Mouse (Mus musculus): ENCODE data around the gene Tmem141. TPM values are rescaled to one million over a fixed set of nuclear protein-coding genes. Genes with fewer than 3 reads are reported as not detected.

Tmem141 gene
- 20.3 and 20.4 TPM in 2 replicates for polyA plus RNA-seq (2015; fragmentation: Nextera tagmentation; extraction: Ambion mirVana)

DNA sequence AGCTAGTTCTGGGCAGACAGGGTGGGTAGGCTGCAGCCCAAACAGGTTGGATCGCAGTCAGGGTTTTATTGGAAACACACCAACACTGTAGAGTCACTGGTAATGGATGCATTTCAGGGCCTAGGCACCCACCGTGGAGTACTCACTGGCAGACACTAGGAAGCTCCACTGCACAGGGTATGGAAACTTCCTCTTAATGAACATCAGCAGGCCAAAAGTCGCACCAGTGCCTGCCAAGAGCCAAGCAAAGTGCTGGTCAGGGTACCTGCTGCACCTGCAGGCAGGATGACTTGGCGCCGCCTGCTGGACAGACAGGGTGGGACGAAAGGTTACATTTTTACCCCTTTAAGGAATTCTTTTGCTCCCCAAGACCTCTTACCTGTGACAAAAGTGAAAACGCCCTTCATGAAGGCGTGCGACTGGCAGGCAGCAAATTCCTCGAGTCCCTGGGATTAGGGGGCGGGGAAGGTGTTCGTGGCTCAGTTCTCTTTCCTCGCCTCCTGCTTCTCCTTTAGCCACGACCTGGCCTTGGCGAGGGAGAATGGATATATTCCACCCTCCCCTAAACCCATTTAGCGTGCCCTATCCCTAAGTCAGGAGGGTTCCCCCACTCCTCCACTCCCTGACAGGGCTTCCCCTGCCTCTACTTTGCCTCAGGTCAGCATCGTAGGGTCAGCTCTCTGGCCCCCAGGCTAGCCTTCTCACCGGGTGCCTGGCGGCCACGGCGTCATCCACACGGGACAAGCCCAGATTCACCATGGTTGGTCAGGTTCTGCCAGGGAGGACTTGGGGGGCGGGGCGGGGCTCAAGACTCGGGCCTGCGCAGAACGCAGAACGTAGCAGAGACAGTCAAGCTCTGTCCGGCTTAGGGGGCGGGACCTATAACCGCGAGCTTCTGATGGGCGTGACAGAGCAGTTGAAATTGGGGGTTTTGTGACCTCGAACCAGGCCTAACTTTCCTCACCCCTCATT is at the start of gene Tmem141:
Gene Tmem141, minus strand, starts transcription at position 777 of the 972 bp plus-strand sequence.
- peak within 1 kb of the TSS; percentile 75 for H3K4me2 ChIP-seq
- H3K27ac ChIP-seq (replicated peaks), result peak within 1 kb of the TSS; percentile 31; the same call in 1 of the 2 replicates
- no peaks in the 10 kb centered on the region for H3K36me3 ChIP-seq
- no peaks in the 10 kb centered on the region for H3K9me3 ChIP-seq
- H3K27me3 ChIP-seq (replicated peaks), result peaks cover 39% of the 10 kb centered on the region
- WGBS, result 7% methylated on average over 34 of the region's 34 CpGs
- H3K4me1 ChIP-seq, result peaks cover 14% of the 10 kb centered on the region
- ATAC-seq (ENCODE audit: extremely low read depth, insufficient number of reproducible peaks, low FRiP score, low TSS enrichment), result peak; percentile 82
- H3K9ac ChIP-seq, result peak within 1 kb of the TSS; percentile 71
- peak within 1 kb of the TSS; percentile 54 for H3K4me3 ChIP-seq

- WGBS, result 53% methylated on average over 1 of the region's 1 CpGs
- Histone ChIP-seq H3K4me3 (no peak overlapping the region), H3K4me2 (no peak overlapping the region), H3K4me1 (no peaks in the 10 kb centered on the region), H3K27me3 (replicated peaks) (peaks cover 5% of the 10 kb centered on the region; the same call in 1 of the 2 replicates), H3K9me3 (no peaks in the 10 kb centered on the region), H3K9ac (no peak overlapping the region), H3K27ac (replicated peaks) (no peak overlapping the region), H3K36me3 (no peaks in the 10 kb centered on the region)
- no peak for ATAC-seq (ENCODE audit: extremely low read depth, insufficient number of reproducible peaks, low FRiP score, low TSS enrichment)
These were observed 44.7 kb upstream of the Tmem141 start for GRCm38 (mm10) chr2:25666516-25666915.

DNA sequence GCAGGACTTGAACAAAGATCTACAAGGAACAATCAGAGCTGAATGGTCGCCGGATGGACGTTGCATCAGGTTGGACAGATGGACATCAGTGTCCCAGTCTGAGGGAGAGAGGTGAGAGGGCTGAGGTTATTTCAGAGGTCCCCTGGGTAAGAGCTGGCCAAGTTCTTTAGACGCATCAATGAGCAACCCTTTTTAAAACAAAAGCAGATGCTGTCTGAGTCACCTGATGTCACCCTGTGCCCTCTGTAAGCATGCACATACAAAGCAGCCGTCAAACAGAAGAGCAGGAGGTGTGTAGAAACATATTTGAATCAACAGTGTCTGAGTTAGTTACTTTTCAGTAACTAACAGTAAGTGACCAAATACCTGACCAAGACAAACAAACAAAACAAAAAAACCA is 42.3 kb upstream of the Tmem141 start:
- Histone ChIP-seq H3K4me2 (no peak overlapping the region), H3K9me3 (no peaks in the 10 kb centered on the region), H3K27me3 (replicated peaks) (peaks cover 5% of the 10 kb centered on the region; the same call in 1 of the 2 replicates), H3K4me3 (no peak overlapping the region), H3K36me3 (no peaks in the 10 kb centered on the region), H3K4me1 (no peaks in the 10 kb centered on the region), H3K27ac (replicated peaks) (no peak overlapping the region), H3K9ac (no peak overlapping the region)
- ATAC-seq (ENCODE audit: extremely low read depth, insufficient number of reproducible peaks, low FRiP score, low TSS enrichment), result no peak
- WGBS, result 76% methylated on average over 5 of the region's 5 CpGs

- no peak overlapping the region for H3K4me2 ChIP-seq
- no peak for ATAC-seq (ENCODE audit: extremely low read depth, insufficient number of reproducible peaks, low FRiP score, low TSS enrichment)
- no peaks in the 10 kb centered on the region for H3K4me1 ChIP-seq
- no peak overlapping the region for H3K4me3 ChIP-seq
- H3K27ac ChIP-seq (replicated peaks), result no peak overlapping the region
- no peaks in the 10 kb centered on the region for H3K9me3 ChIP-seq
- 68% methylated on average over 1 of the region's 1 CpGs for WGBS
- peaks cover 5% of the 10 kb centered on the region; the same call in 1 of the 2 replicates for H3K27me3 ChIP-seq (replicated peaks)
- H3K9ac ChIP-seq, result no peak overlapping the region
- no peaks in the 10 kb centered on the region for H3K36me3 ChIP-seq
These were observed 41.7 kb upstream of the Tmem141 start for GRCm38 (mm10) chr2:25663511-25663910.

DNA sequence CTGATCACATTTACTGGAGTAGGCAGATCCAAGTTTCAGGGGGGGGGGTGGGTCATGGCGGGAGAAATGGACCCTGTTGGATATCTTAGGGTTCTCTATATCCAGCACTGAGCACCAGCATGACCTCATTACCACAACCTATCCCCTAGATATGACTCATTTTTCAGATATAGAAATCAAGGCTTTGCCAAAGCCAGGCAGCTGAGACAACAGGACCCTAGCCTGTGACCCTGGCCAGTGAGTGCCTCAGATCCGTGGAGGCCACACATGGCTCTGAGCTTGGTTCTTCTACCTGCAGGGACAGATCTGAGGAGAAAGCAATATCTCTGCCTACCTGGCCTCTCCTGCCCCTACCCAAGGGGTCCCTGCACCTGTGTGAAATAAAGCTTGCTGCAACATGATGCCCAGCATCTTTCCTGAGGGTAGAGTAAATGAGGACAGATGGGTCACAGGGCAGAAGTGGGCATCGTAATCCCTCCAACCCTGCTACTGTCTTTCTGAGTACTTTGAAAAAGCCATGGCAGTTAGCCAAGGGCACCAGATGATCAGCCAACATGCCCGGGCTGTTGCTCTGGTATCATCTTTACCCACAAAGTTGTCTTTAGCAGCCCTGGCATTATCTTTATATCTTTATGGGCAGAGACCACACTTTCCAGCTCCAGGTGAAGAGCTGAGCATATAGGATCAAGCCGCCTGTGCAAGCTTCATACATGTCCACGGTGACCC is 39.6 kb upstream of the Tmem141 start:
- ATAC-seq (ENCODE audit: extremely low read depth, insufficient number of reproducible peaks, low FRiP score, low TSS enrichment), result no peak
- Histone ChIP-seq H3K27ac (replicated peaks) (no peak overlapping the region), H3K36me3 (no peaks in the 10 kb centered on the region), H3K9ac (no peak overlapping the region), H3K27me3 (replicated peaks) (no peaks in the 10 kb centered on the region), H3K4me1 (no peaks in the 10 kb centered on the region), H3K9me3 (no peaks in the 10 kb centered on the region), H3K4me2 (no peak overlapping the region), H3K4me3 (no peak overlapping the region)
- 72% methylated on average over 6 of the region's 6 CpGs for WGBS

DNA sequence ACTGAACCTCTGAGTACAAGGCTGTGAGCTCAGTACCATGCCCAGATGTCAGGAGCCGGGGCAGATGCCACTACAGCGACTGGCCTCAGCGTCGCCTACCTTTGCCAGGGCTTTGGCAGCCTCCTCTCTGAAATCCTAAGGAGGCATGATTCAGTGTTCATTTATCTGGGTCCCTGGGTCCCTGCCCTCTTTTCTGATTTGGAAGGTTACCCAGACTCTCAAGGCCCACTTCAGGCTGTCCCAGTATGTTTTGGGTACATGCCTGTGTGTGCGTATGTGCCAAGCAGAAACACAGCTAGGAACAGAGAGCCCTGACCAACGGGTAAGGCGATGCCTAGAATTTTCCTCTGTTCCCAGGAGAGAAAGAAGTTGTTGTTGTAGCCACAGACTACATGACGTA is 38.5 kb upstream of the Tmem141 start:
- no peaks in the 10 kb centered on the region for H3K4me1 ChIP-seq
- no peak overlapping the region for H3K9ac ChIP-seq
- no peak overlapping the region for H3K27ac ChIP-seq (replicated peaks)
- H3K4me3 ChIP-seq, result no peak overlapping the region
- ATAC-seq (ENCODE audit: extremely low read depth, insufficient number of reproducible peaks, low FRiP score, low TSS enrichment), result no peak
- peaks cover 7% of the 10 kb centered on the region; the same call in 1 of the 2 replicates for H3K27me3 ChIP-seq (replicated peaks)
- no peaks in the 10 kb centered on the region for H3K36me3 ChIP-seq
- no peaks in the 10 kb centered on the region for H3K9me3 ChIP-seq
- 80% methylated on average over 8 of the region's 8 CpGs for WGBS
- no peak overlapping the region for H3K4me2 ChIP-seq

- no peak for ATAC-seq (ENCODE audit: extremely low read depth, insufficient number of reproducible peaks, low FRiP score, low TSS enrichment)
- H3K4me2 ChIP-seq, result no peak within 1 kb of the TSS
- peaks cover 23% of the 10 kb centered on the region for H3K27me3 ChIP-seq (replicated peaks)
- H3K36me3 ChIP-seq, result no peaks in the 10 kb centered on the region
- no peak within 1 kb of the TSS for H3K9ac ChIP-seq
- no peaks in the 10 kb centered on the region for H3K4me1 ChIP-seq
- H3K9me3 ChIP-seq, result no peaks in the 10 kb centered on the region
- no peak within 1 kb of the TSS for H3K27ac ChIP-seq (replicated peaks)
- H3K4me3 ChIP-seq, result no peak within 1 kb of the TSS
These were observed 35.8 kb upstream of the Tmem141 start, which contains the start of gene Lcn5 for GRCm38 (mm10) chr2:25657652-25658051. Gene Lcn5 (plus strand): TSS chr2:25657952.

- Histone ChIP-seq H3K4me2 (no peak overlapping the region), H3K36me3 (no peaks in the 10 kb centered on the region), H3K9ac (no peak overlapping the region), H3K4me3 (no peak overlapping the region), H3K27me3 (replicated peaks) (peaks cover 23% of the 10 kb centered on the region), H3K4me1 (no peaks in the 10 kb centered on the region), H3K9me3 (no peaks in the 10 kb centered on the region), H3K27ac (replicated peaks) (no peak overlapping the region)
- 67% methylated on average over 4 of the region's 4 CpGs for WGBS
- ATAC-seq (ENCODE audit: extremely low read depth, insufficient number of reproducible peaks, low FRiP score, low TSS enrichment), result no peak
These were observed 35.4 kb upstream of the Tmem141 start for GRCm38 (mm10) chr2:25657246-25657645.

DNA sequence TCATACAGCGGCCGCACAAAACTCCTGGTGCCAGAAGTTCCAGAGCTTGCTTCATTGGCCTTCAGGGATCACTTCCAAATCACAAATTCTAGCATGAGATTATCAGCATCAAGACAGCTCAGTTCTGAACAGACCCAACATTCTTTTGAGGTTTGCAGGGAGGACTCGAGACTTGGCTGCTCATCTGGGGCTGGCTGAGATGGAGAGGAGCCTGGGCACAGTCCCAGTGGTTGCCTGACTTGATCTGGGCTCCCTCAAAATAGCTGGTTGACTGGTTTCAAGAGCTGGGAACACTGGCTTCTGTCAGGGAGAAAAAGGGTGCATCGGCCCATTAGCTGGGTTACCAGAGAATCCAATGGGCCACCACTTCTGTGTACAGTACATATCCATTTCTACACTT is 34.9 kb upstream of the Tmem141 start:
- H3K9me3 ChIP-seq, result no peaks in the 10 kb centered on the region
- no peak overlapping the region for H3K4me2 ChIP-seq
- H3K9ac ChIP-seq, result no peak overlapping the region
- no peak overlapping the region for H3K4me3 ChIP-seq
- no peaks in the 10 kb centered on the region for H3K4me1 ChIP-seq
- 73% methylated on average over 4 of the region's 4 CpGs for WGBS
- no peak overlapping the region for H3K27ac ChIP-seq (replicated peaks)
- H3K27me3 ChIP-seq (replicated peaks), result peaks cover 23% of the 10 kb centered on the region
- no peak for ATAC-seq (ENCODE audit: extremely low read depth, insufficient number of reproducible peaks, low FRiP score, low TSS enrichment)
- H3K36me3 ChIP-seq, result no peaks in the 10 kb centered on the region

GRCm38 (mm10) chr2:25654502-25654901 is 32.7 kb upstream of the Tmem141 start:
- no peak overlapping the region for H3K4me2 ChIP-seq
- no peaks in the 10 kb centered on the region for H3K9me3 ChIP-seq
- H3K27ac ChIP-seq (replicated peaks), result no peak overlapping the region
- ATAC-seq (ENCODE audit: extremely low read depth, insufficient number of reproducible peaks, low FRiP score, low TSS enrichment), result no peak
- no peak overlapping the region for H3K9ac ChIP-seq
- H3K4me3 ChIP-seq, result no peak overlapping the region
- no peaks in the 10 kb centered on the region for H3K36me3 ChIP-seq
- no peaks in the 10 kb centered on the region for H3K4me1 ChIP-seq
- H3K27me3 ChIP-seq (replicated peaks), result peaks cover 28% of the 10 kb centered on the region
- 38% methylated on average over 1 of the region's 1 CpGs for WGBS

GRCm38 (mm10) chr2:25652902-25653301 is 31.1 kb upstream of the Tmem141 start, which contains the start of gene Lcn8:
Gene Lcn8 (plus strand): TSS chr2:25653120.
- peaks cover 28% of the 10 kb centered on the region for H3K27me3 ChIP-seq (replicated peaks)
- no peaks in the 10 kb centered on the region for H3K36me3 ChIP-seq
- ATAC-seq (ENCODE audit: extremely low read depth, insufficient number of reproducible peaks, low FRiP score, low TSS enrichment), result no peak
- no peak within 1 kb of the TSS for H3K4me2 ChIP-seq
- no peak within 1 kb of the TSS for H3K27ac ChIP-seq (replicated peaks)
- no peak within 1 kb of the TSS for H3K9ac ChIP-seq
- H3K4me3 ChIP-seq, result no peak within 1 kb of the TSS
- H3K9me3 ChIP-seq, result no peaks in the 10 kb centered on the region
- WGBS, result 64% methylated on average over 2 of the region's 2 CpGs
- H3K4me1 ChIP-seq, result no peaks in the 10 kb centered on the region

Measured in heart, embryonic 13.5 days (tissue).